Mouse (Mus musculus): ENCODE data around the gene Upf2.

The Upf2 gene

GRCm38 (mm10) chr2:5950766-5951595, at the start of gene Upf2:
Gene Upf2 (plus strand): TSS chr2:5951469.
- DNase-seq (ENCODE audit: low read depth, low spot score) = peak; percentile 96

- DNase-seq (ENCODE audit: low read depth, low spot score) = no peak
Measured at GRCm38 (mm10) chr2:5906092-5906491, 45.2 kb upstream of the Upf2 start.

- peak; percentile 63 for DNase-seq (ENCODE audit: low read depth, low spot score)
Measured at GRCm38 (mm10) chr2:5906625-5907024, 44.6 kb upstream of the Upf2 start.

GRCm38 (mm10) chr2:5911282-5911965, 39.8 kb upstream of the Upf2 start:
- DNase-seq (ENCODE audit: low read depth, low spot score) = no peak

GRCm38 (mm10) chr2:5922823-5923222, 28.4 kb upstream of the Upf2 start:
- DNase-seq (ENCODE audit: low read depth, low spot score) = no peak

GRCm38 (mm10) chr2:5923786-5924185, 27.5 kb upstream of the Upf2 start:
- no peak for DNase-seq (ENCODE audit: low read depth, low spot score)

- DNase-seq (ENCODE audit: low read depth, low spot score) = no peak
Measured at GRCm38 (mm10) chr2:5927481-5927880, 23.8 kb upstream of the Upf2 start.

GRCm38 (mm10) chr2:5929793-5930192, 21.5 kb upstream of the Upf2 start:
- DNase-seq (ENCODE audit: low read depth, low spot score) = no peak

GRCm38 (mm10) chr2:5930291-5931054, 20.8 kb upstream of the Upf2 start:
- DNase-seq (ENCODE audit: low read depth, low spot score) = no peak

- DNase-seq (ENCODE audit: low read depth, low spot score) = no peak
Measured at GRCm38 (mm10) chr2:5931938-5932337, 19.3 kb upstream of the Upf2 start.

GRCm38 (mm10) chr2:5934936-5935335, 16.3 kb upstream of the Upf2 start:
- DNase-seq (ENCODE audit: low read depth, low spot score) = no peak

- DNase-seq (ENCODE audit: low read depth, low spot score) = no peak
Measured at GRCm38 (mm10) chr2:5936068-5936467, 15.2 kb upstream of the Upf2 start.

- no peak for DNase-seq (ENCODE audit: low read depth, low spot score)
Measured at GRCm38 (mm10) chr2:5936550-5936949, 14.7 kb upstream of the Upf2 start.

- DNase-seq (ENCODE audit: low read depth, low spot score) = no peak
Measured at GRCm38 (mm10) chr2:5939319-5939718, 11.9 kb upstream of the Upf2 start.

GRCm38 (mm10) chr2:5939911-5940310, 11.4 kb upstream of the Upf2 start:
- DNase-seq (ENCODE audit: low read depth, low spot score) = no peak

- no peak for DNase-seq (ENCODE audit: low read depth, low spot score)
Measured at GRCm38 (mm10) chr2:5940936-5941335, 10.3 kb upstream of the Upf2 start.

GRCm38 (mm10) chr2:5941861-5942415, 9.3 kb upstream of the Upf2 start:
- peak; percentile 39 for DNase-seq (ENCODE audit: low read depth, low spot score)

GRCm38 (mm10) chr2:5942416-5943032, 8.7 kb upstream of the Upf2 start, which contains the start of gene Dhtkd1:
Gene Dhtkd1 (minus strand): TSS chr2:5942792.
- peak; percentile 58 for DNase-seq (ENCODE audit: low read depth, low spot score)

- no peak for DNase-seq (ENCODE audit: low read depth, low spot score)
Measured at GRCm38 (mm10) chr2:5943071-5943470, 8.2 kb upstream of the Upf2 start.

- no peak for DNase-seq (ENCODE audit: low read depth, low spot score)
Measured at GRCm38 (mm10) chr2:5945629-5946028, 5.6 kb upstream of the Upf2 start.

GRCm38 (mm10) chr2:5946876-5947275, 4.4 kb upstream of the Upf2 start:
- no peak for DNase-seq (ENCODE audit: low read depth, low spot score)

All from 3T3-L1 (cell line).